Mouse (Mus musculus): ENCODE measurements around the gene Rab3b.

- no peak for TF ChIP-seq EP300 (IDR thresholded peaks at IDR 0.05; ENCODE audit: low read depth)
- TF ChIP-seq CTCF (IDR thresholded peaks at IDR 0.05; ENCODE audit: low read depth) = no peak
Measured at GRCm38 (mm10) chr4:108949168-108949567, 70.3 kb downstream of the Rab3b start.

Measured in liver, embryonic 14.5 days (tissue).